Mouse (Mus musculus) urinary bladder, postnatal 36 days (tissue): ENCODE data around the gene Rsbn1l.

ENCODE experiments used
- DNase-seq, 2 experiments: peaks; one replicate each; pipeline ENCODE4 v3.0.0; 2022; ENCODE audit warnings: low spot score in 2 of 2, mixed read lengths in 1 of 2

The Rsbn1l gene

GRCm38 (mm10) chr5:20904647-20905046 is 51.6 kb downstream of the Rsbn1l start:
- no peak for DNase-seq

- DNase-seq, result no peak
Measured at GRCm38 (mm10) chr5:20897446-20898167, 58.6 kb downstream of the Rsbn1l start.

GRCm38 (mm10) chr5:20884036-20884620 is 72.1 kb downstream of the Rsbn1l start:
- DNase-seq, result no peak

GRCm38 (mm10) chr5:20881915-20882800 is 74.0 kb downstream of the Rsbn1l start, which contains the start of the genes Phtf2 and Tmem60:
Phtf2 (minus strand) TSS chr5:20882124.
Tmem60 (plus strand) TSS chr5:20882191.
- peak; percentile 98 to 99 for DNase-seq

- DNase-seq, result peak; percentile 34 to 38
Measured at GRCm38 (mm10) chr5:20880797-20881775, 75.1 kb downstream of the Rsbn1l start.

- no peak for DNase-seq
Measured at GRCm38 (mm10) chr5:20880386-20880785, 75.8 kb downstream of the Rsbn1l start.

GRCm38 (mm10) chr5:20876934-20877426 is 79.2 kb downstream of the Rsbn1l start:
- DNase-seq, result no peak

GRCm38 (mm10) chr5:20873146-20873545 is 83.1 kb downstream of the Rsbn1l start:
- DNase-seq, result no peak

GRCm38 (mm10) chr5:20865193-20865755 is 90.9 kb downstream of the Rsbn1l start:
- DNase-seq, result no peak

GRCm38 (mm10) chr5:20864216-20864969 is 91.8 kb downstream of the Rsbn1l start:
- no peak for DNase-seq

- no peak for DNase-seq
Measured at GRCm38 (mm10) chr5:20861901-20862300, 94.3 kb downstream of the Rsbn1l start.

GRCm38 (mm10) chr5:20860565-20860964 is 95.6 kb downstream of the Rsbn1l start:
- DNase-seq, result no peak

- DNase-seq, result no peak
Measured at GRCm38 (mm10) chr5:20858404-20858803, 97.8 kb downstream of the Rsbn1l start.

GRCm38 (mm10) chr5:20855066-20855465 is 101.1 kb downstream of the Rsbn1l start:
- DNase-seq, result no peak

GRCm38 (mm10) chr5:20847010-20847409 is 109.2 kb downstream of the Rsbn1l start:
- DNase-seq, result no peak

- DNase-seq, result no peak
Measured at GRCm38 (mm10) chr5:20843816-20844215, 112.4 kb downstream of the Rsbn1l start.

- DNase-seq, result no peak
Measured at GRCm38 (mm10) chr5:20843405-20843804, 112.8 kb downstream of the Rsbn1l start.
